Mouse (Mus musculus): ENCODE results near the gene Vti1a.

Vti1a gene

DNA sequence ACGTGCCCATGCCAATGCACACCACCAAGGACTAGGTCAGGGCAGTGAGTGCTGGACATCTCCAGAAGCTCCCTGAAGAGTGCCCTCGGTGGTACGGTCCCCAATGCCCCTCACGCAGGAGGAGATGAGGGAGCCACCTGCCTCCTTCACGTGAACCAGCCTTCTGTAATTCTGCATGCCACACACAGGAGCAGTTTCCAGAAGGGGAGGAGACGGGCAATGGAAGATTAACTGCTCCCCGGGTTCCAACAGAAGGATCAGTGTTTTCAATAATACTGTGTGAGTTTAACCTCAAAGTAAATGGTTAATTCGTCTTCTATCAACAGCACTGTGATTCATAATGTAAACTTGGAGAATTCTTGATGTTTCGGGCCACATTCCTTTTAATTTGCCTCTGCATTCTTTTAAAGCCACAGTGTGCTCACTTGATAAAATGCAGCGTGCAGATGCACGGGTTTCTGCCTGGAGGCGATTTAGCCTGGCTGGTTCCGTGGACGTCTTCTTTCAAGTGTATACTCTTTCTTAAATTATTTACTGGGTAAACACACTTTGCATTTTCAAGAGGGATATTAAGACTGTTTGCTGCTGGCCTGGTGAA, 304.4 kb downstream of the Vti1a start:
- no peak for DNase-seq (ENCODE audit: low read depth, low spot score)

DNA sequence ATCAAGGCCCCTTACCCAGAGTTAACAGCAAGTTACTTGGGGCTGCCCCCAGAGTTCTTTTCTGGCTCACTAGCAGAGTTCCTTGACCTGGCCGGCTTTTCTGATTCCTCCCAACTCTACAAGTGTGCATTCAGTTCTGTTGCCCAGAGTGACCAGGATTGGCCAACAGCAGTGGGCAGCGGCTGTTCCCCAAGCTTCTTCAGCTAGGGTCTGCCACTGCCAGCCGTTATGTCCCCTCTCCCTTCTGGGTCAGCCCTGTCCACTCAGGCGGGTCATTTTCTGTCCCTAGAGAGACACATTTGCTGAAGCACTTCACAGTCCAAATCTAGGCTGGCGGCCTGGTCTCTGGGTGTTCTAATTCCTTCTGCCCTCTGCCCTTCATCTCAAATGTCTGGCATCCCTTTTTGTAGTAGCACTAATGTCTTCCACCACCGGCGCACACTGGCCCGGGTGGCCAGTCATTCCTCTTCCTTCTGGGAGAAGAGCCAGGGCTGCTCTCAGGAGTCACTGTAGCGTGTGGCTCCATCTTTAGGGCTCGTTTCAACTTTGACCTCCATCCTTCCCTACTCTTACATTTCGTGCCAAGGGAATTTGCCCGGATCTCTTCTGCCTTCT, 305.0 kb downstream of the Vti1a start:
- DNase-seq (ENCODE audit: low read depth, low spot score) = no peak

DNA sequence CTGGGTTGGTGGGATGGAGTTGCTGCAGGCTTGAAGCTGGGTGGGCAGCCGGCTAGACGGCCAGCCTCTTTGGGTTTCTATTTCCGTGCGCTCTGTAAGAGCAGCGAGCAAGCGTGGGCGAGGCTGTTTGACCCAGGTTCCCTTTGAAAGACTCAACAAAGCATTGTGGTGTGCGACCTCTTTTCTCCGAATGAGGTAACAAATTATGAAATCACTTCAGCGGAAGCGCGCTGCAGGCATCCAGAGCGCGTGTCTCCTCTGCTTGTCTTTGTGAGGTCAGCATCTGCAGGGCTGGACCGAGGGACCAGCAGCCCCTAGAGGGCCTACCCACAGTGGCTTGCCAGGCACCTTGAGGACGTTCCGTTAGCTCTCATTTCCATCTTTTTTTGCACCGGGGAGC, 306.7 kb downstream of the Vti1a start:
- no peak for DNase-seq (ENCODE audit: low read depth, low spot score)

DNA sequence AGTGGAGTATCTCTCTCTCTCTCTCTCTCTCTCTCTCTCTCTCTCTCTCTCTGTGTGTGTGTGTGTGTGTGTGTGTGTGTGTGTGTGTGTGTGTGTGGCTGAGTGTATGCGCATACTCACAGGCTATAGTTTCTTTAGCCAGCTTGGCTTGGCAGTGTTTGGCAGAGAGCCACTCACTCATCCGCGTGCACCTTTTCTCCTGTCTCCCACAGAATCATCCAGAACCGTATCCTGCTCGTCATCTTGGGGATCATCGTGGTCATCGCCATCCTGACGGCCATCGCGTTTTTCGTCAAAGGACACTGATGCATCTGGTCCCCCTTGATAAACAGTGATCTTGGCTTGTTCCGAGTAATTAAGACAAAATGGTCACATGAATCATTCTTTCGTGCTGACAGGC, 307.5 kb downstream of the Vti1a start:
- no peak for DNase-seq (ENCODE audit: low read depth, low spot score)

DNA sequence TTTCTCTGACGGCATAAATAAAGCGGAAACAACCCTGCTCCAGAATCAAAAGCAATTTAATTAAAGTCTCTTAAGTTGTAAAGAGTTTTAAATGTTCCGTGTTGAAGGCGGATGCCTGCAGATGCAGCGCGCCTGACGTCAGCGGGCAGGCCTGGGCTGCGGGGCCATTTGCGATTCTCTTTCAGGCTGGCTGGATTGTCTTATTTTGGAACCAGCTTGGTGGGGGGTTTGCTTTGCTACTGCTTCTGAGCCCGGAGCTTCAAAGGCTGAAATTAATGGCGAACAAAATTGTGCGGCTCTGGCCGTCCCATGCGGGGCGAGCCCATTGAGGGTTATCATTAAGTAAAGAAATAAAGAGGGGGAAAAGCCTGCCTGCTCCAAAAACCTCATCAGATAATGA, 310.4 kb downstream of the Vti1a start:
- DNase-seq (ENCODE audit: low read depth, low spot score) = no peak

DNA sequence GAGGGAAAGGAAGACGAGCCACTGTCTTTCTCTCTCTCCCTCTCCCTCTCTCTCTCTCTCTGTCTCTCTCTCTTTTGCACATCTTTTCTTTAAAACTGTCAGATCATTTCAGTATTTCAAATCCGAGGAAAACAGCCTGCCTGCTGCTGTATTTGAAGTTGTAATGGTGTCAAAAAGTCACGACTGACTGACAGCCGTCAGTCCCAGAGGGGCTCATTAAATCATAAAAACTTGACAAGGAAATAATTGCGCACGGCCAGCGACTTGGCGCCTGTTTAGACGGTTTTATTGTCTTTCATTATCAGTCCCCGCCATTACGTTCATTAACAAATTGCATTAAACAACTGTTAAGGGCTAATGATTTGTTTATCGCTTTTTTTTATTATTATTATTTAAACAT, 310.9 kb downstream of the Vti1a start:
- DNase-seq (ENCODE audit: low read depth, low spot score) = no peak

DNA sequence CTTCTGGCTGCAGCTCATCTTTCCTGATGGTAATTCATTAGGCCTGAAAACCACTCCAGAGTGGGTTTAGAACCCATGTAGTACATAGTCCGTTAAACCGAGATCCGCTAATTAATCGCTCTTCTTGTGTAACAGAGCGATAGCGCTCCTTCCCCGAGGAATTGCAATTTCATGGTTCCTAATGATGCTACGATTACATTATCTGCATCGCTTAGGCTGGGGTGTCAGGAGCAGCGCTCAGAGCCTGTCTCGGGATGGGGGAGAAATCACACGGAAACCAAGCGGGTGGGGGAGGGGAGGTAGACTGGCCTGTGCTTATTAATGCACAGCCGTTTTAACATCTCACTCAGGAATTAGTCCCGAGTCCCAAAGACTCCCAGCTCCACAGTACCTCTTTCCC, 319.4 kb downstream of the Vti1a start:
- DNase-seq (ENCODE audit: low read depth, low spot score) = no peak

DNA sequence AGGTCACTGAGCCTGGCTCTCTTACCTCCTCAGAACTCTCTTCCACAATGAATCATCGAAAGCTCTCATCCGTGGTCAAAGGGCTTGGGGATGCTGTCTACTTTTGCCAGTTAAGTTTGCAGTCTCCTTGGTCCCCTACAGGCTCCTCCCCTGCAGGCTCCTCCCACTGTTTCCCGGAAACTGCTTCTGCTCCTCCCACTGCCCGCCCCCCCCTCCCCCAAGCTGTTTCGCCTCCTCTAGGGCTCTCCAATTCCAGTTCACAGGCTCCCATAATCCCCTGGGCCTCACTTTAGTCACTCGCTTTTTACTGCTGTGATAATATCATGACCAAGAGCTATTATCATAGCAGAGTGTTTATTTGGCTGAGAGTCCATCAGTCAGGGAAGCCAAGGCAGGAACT, 324.2 kb downstream of the Vti1a start:
- no peak for DNase-seq (ENCODE audit: low read depth, low spot score)

DNA sequence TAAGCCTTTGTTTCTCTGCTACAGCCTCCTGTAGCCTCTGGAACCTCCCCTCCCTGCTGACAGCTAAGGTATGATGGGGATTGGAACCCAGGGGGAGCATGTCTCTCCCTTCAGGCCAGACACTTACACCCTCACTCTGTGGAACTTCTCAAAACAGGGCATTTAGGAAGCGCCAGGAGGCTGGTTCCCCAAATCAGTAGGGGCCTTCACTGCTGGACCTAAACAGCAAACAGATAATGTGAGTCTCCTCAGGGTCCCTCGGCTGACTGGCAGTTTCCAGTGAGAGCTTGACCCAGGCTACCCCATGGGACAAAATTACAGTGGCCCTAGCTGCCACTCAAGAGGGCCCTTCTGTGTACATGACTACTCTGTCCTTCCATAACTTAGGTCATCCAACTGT, 325.8 kb downstream of the Vti1a start:
- no peak for DNase-seq (ENCODE audit: low read depth, low spot score)

DNA sequence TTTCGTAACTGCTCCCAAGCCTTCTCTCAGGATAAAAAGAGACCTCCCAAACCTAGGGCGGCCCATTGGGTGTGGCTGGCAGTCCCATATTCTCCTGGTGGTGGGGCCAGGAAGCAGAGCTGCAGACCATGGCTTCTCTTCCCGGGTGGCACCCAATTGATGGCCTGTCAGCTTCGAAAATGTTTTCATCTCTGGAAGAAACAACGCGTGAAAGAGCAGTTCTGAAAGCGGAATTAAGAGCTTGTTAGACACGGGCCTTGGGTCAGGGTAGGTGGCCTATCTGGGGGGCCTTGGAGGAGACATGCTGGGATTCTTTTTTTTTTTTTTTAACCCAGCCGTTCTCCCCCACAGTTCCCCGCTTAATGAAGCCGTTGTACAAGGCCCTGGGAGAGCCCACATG, 326.3 kb downstream of the Vti1a start:
- DNase-seq (ENCODE audit: low read depth, low spot score) = no peak

DNA sequence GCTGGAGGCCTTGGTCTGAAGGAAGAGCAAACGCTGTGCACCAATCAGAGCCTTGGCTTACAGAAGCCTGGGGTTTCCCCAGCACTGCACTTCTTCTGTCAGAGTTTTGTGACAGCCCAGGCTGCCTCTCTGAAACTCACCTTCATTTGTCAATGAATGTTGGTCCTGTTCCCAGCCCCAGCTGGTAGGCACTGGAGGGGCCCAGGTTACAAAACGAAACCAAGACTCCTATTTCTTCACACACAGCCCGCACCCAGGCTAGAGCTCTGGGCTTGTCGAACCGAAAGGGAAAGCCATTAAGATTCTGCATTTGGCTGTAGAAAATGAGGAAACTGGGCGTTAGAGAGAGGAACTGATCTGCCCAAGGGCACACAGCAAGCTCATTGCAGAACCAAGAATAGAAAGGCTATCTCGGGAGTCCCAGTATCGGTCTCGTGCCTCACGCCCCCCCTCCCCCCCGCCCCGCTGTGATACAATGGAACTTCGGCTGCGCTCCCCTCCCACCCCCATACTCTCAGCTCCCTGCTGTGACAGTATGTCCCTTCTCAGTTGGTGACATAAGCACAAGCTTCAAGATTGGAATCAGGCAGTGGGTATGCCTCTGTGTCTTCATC, 327.3 kb downstream of the Vti1a start:
- no peak for DNase-seq (ENCODE audit: low read depth, low spot score)

DNA sequence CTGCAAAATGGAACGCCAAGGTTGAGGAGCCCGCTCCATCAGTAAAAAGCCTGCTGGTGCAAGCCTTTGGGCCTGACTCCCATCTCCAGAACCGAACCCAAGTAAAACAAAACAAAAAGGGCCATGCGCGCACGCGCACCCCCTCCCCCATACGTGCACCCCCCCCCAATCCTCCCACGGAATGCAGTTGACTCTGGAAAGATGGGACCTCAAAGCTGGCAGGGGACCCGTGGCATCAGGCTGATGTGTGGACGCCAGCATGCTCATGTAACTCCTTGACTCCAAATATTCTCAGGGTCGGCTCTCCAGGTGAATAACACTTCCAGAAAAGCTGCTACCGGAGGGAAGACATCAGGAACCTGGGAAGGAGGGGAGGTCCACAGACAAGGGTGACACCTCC, 327.8 kb downstream of the Vti1a start:
- no peak for DNase-seq (ENCODE audit: low read depth, low spot score)

DNA sequence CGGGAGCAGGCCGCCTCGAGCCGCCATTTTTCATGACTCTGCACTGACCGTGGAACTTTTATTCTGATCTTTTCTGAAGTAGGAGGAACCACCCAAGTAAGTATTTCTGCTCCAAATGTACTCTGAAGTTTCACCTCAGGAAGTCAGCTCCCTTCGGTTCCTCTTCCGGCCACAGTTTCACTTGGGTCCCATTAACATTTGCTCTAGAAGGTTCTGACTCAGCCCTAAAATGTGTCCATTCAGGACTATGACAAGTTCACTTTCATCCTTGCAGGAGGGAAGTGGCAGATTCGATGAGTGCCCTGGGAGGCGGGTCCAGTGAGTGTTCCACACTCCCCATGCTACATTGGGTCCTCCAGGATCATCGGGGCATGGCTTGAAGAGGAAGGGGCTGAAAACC, 333.3 kb downstream of the Vti1a start:
- DNase-seq (ENCODE audit: low read depth, low spot score) = no peak

DNA sequence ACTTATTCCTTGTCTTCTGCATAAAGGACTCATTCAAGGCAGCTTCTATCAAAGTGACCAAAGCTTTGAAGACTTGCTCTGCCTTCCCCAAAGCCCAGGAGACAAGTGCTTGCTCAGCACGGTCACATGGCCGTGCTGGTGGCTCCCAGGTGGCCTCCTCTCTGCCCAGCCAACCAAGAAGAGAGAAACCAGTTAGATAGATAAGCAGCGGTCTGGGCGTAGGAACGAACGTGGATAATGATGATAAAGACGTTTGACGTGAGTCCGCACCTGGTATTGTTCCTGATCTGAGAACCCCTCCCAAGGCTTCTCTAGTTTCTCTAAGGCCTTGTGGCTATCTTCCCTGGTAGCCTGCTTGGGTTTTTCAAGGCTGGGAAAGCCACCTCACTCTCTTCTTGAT, 334.9 kb downstream of the Vti1a start:
- no peak for DNase-seq (ENCODE audit: low read depth, low spot score)

DNA sequence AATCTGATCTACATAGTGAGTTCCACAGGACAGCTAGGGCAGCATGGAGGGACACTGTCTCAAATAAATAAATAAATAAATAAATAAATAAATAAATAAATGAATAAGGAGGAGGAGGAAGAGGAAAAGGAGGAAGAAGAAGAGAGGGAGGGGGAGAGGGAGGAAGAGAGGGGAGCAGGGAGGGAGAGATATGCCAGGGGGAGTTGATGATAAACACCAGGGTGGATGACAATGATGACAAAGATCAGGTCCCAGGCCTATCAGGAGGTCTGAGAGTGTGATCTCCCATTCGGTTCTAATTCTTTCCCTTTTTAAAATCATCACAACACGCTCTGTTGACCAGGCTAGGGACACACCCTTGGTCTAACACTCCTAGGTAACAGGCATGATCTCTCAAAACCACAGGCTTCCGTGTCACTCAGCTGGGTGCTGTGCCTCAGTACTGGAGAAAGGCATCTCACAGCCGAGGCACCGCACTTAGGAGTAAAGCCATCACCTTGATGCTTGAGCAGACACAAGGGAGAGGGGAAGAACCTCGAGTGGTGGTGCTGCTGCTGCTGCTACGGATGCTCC, 336.7 kb downstream of the Vti1a start:
- DNase-seq (ENCODE audit: low read depth, low spot score) = no peak

DNA sequence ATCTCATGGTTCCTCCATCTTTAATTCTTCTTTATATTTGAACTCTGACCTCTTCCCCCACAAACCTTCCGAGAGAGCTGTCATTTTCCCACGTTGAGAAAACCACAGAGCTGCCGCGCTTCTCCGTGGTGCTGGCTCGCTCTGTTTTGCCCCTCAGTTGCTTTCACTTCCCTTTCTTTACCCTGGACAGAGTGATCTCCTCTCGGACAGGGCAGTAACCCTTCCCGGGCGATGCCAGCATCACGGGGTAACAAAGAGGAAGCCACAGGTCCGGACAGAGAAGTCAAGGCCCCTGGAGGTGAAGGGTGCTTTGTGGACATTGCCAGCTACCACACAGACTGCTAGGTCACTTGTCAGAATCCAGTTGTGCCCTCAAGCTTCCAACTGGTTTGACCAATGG, 344.1 kb downstream of the Vti1a start:
- DNase-seq (ENCODE audit: low read depth, low spot score) = peak; percentile 12

DNA sequence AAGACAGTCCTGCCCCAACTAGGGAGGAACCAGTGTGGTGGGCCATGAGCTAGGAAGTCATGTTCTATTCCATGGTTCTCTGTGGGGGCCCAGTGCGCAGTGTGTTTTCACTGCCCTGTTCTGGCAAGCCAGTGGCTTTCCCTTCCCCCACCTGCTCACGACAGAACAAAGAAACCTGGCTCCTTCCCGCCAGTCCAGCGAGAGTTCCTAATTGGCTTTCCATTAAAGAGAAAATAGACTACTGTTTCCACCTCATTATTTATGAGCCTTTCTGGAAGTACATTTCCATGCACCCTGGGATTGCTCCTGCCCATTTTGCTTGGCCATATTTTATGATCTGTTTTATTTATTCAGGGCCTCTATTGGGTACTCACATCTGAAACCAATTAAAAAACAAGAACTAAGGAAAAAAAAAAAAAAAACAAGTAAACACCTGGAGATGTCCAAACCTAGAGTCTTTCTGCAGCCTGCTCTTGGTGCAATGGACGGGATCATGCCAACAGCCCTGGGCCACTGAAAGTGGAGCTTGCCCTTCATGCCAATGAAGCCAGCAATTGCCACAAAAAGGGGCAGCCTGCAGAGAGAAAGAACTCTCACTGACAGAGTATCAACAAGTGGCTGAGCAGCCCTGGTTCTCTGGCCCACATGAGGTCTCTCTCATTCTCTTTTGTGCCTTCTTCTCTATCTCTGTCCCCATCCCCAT, 346.6 kb downstream of the Vti1a start:
- DNase-seq (ENCODE audit: low read depth, low spot score) = no peak

DNA sequence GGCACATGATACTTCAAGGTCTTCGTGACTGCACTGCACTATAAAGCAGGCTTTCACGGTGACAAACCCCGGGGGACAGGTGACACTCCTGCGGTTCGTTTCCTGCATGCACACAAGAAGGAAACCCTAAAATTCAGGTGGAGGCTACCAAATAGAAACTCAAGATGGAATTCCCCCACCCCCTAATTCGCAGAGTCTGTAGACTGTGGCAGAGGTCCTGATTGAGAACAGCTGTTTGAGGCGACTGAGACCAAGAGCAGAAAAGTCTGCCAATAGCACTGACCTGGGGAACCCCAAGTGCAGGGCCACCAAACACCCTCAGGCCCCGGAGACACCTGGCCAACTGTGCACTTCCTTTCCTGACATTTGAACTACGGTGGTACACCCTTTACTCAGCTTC, 351.7 kb downstream of the Vti1a start:
- no peak for DNase-seq (ENCODE audit: low read depth, low spot score)

DNA sequence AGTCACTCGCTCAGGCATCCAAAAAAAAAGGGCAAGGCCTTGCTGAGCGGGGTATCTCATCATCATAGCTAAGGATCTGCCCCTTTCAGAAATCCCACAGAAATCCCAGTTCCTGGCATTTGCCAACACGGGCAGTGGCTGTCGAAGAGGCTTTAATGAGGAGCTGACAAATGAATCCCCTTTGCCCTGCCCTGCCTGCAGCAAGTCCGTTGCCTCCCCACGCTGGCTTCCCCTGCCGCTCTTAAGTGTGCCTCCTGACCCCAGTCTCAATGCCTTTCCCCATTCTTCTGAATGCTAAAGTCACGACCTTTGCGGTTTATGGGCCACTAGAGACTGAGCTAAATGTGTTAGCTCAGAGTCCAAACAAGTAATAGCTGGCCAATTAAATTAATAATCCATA, 352.8 kb downstream of the Vti1a start:
- DNase-seq (ENCODE audit: low read depth, low spot score) = no peak

Measured in telencephalon, adult 2 months (tissue).